Mouse (Mus musculus): ENCODE data around the gene Atg14.

The Atg14 gene

DNA sequence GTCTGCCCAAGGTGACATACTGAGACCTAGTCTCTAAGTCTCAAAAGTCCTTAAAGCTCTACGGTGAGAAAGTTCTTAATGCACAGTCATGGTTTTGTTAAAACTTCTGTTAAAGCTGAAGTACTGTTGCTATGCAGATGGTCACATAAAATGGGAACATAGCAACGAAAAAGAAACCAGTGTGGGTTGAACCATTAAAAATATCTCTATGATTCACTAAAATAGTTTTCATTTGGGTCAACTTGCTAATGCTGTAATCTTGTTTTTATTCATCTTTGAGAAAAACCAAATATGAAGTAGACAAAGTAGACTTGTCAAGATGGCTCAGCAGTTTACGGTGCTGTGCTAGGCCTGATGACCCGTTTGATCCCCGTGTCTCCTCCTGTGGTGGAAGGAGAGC, 63.8 kb downstream of the Atg14 start:
- no peak for DNase-seq (ENCODE audit: low spot score in 2 of 2)

DNA sequence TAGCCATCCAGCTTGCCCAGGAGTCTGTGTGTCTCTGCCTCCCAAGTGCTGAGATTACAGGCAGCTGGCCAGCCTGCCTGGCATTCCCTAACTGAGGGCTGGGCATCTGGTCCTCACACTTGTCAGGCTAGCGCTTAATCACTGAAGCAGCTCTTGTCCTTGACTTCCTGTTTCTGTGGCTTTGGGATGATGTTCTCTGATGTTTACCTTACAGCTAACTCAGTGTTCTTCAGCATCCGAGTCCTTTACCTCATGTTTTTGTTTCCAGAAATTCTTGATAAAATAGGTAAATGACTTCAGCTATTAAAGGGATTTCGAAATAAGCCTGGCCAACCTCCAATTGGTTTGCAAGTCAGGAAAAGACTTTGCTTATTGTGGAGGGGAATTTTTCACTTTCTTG, 66.4 kb downstream of the Atg14 start:
- DNase-seq (ENCODE audit: low spot score in 2 of 2) = no peak

DNA sequence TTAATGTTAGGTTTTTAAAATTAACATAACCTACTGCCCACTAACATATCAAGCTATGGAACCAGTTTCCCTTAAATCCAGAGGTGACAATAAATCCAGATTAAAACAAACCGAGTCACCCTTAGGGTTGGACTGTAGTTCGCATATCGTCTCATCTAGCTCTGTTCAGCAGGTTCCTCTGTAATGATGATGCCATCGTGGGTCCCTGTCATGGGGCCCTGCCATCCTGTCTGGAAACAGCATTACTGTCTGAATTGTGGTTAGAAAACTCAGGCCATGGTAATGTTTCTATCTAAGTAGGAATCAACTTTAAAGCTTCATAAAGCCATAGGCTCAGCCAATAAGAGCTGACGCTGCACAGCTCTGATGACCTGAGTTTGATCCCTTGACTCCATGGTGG, 71.8 kb downstream of the Atg14 start:
- no peak for DNase-seq (ENCODE audit: low spot score in 2 of 2)

DNA sequence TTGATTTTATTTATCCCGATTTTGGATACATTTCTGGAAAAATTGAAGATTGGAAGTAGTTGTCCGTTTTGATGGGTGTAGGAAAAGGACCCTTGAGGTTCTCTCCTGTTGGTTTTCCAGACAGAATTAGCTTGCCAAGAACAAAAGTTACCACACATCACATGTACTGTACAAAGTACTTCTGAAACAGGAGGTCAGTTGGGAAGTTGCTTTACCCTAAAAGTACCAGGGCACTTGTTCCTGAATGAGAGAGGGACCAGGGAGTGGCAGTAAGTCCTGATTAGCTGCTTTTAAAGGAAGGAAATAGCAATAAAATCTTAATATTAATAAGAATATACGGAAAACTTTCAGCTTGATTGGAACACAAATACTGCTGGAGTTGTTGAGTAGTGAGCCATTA, 73.3 kb downstream of the Atg14 start:
- no peak for DNase-seq (ENCODE audit: low spot score in 2 of 2)

DNA sequence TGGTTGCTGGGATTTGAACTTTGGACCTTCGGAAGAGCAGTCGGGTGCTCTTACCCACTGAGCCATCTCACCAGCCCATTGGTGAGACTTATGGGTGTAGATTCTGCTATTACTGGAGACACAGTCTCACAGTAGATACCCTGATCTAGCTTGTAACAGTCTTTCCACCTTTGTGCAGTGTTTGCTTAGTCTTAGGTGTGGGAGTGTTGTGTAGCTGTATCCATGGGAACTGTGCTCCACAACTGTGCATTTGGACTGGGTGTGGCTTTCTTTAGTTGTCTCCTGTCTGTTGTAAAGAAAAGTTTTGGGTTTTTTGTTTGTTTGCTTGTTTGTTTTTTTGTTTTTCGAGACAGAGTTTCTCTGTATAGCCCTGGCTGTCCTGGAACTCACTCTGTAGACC, 74.5 kb downstream of the Atg14 start:
- no peak for DNase-seq (ENCODE audit: low spot score in 2 of 2)

DNA sequence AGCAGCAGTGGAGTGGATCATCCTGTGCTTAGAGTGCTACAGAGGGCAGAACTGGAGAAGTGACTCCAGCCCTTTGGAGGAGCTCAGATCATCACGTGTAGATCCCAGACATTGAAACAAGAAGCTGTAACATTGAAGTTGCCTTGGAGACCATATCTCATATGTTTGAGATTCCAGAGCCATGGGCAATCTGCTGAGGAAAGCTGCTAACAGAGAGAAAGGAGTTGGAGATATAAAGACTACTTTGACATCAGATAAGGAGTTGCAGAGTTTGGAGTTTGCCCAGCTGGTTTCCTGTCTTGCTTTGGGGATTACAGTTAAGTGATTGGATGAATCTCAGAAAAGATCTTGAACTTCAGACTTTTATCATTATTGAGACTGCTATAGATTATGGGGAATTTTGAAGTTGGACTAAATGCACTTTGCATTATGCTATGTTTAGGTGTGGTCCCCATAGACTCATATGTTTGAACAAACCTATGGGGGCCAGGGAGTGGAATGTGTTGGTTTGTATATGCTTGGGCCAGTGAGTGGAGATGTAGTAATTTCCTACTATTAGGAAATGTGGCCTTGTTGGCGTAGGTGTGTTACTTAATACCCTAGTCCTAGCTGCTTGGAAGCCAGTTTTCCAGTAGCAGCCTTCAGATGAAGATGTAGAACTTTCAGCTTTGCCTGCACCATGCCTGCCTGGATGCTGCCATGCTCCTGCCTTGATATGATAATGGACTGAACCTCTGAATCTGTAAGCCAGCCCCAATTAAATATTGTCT, 76.7 kb downstream of the Atg14 start:
- no peak for DNase-seq (ENCODE audit: low spot score in 2 of 2)

Measured in urinary bladder, postnatal 36 days (tissue).